Mouse (Mus musculus): ENCODE measurements at regions not wholly inside any gene's neighbourhood (a gene's known extent, or its start where the extent isn't known, plus 50 kb on each side); places are given as distances from the start of the nearest gene placed in this dataset.

GRCm38 (mm10) chr2:147926861-147927260, 119.9 kb downstream of the Foxa2 start:
- TF ChIP-seq CTCF (IDR thresholded peaks at IDR 0.05; ENCODE audit: extremely low read depth, insufficient read depth, low read length): no peak
- TF ChIP-seq POLR2A (IDR thresholded peaks at IDR 0.05; ENCODE audit: extremely low read depth, insufficient read depth, low read length): no peak
